Mouse (Mus musculus) G1E-ER4 (cell line): Measurements from ENCODE around the gene Dlat. TPM values are rescaled to one million over a fixed set of nuclear protein-coding genes. Genes with fewer than 3 reads are reported as not detected.

Source experiments
- GATA1 ChIP-seq: IDR thresholded peaks from one replicate; pipeline ENCODE4 v1.8.0; 2012; ENCODE audit warnings: low read length, inconsistent platforms
- polyA plus RNA-seq: library from polyadenylated mRNA; stranded (reverse); fragments of >175 nt; gene quantifications from 2 replicates; pipeline ENCODE4 v1.2.3, GENCODE M21; 2012

Dlat gene
- polyA plus RNA-seq, 1 experiment = 57.7 TPM

GRCm38 (mm10) chr9:50670690-50671089 is 11.1 kb upstream of the Dlat start:
- TF ChIP-seq GATA1 = no peak

GRCm38 (mm10) chr9:50667579-50668498 is 8.3 kb upstream of the Dlat start:
- TF ChIP-seq GATA1 = no peak

- no peak for TF ChIP-seq GATA1
Observed at GRCm38 (mm10) chr9:50666442-50666841, 6.9 kb upstream of the Dlat start.

GRCm38 (mm10) chr9:50664826-50665225 is 5.2 kb upstream of the Dlat start:
- TF ChIP-seq GATA1 = no peak

- TF ChIP-seq GATA1 = no peak
Observed at GRCm38 (mm10) chr9:50660431-50660830, 851 bp upstream of the Dlat start.

GRCm38 (mm10) chr9:50658941-50659388 is 615 bp downstream of the Dlat start:
- TF ChIP-seq GATA1 = no peak

- TF ChIP-seq GATA1 = no peak
Observed at GRCm38 (mm10) chr9:50658391-50658790, 1.2 kb downstream of the Dlat start.

- no peak for TF ChIP-seq GATA1
Observed at GRCm38 (mm10) chr9:50650503-50650902, 9.1 kb downstream of the Dlat start.

- TF ChIP-seq GATA1 = no peak
Observed at GRCm38 (mm10) chr9:50646826-50647370, 12.7 kb downstream of the Dlat start.

- no peak for TF ChIP-seq GATA1
Observed at GRCm38 (mm10) chr9:50634270-50634669, 25.3 kb downstream of the Dlat start.

GRCm38 (mm10) chr9:50633059-50633458 is 26.5 kb downstream of the Dlat start:
- no peak for TF ChIP-seq GATA1

GRCm38 (mm10) chr9:50632016-50632688 is 27.4 kb downstream of the Dlat start:
- no peak for TF ChIP-seq GATA1

- TF ChIP-seq GATA1 = no peak
Observed at GRCm38 (mm10) chr9:50617794-50618330, 41.7 kb downstream of the Dlat start.

GRCm38 (mm10) chr9:50616766-50617603 is 42.6 kb downstream of the Dlat start, which contains the start of the genes Pih1d2 and Nkapd1:
TSS of gene Pih1d2 (plus strand) at chr9:50617321.
TSS of gene Nkapd1 (minus strand) at chr9:50617464.
- no peak for TF ChIP-seq GATA1

- no peak for TF ChIP-seq GATA1
Observed at GRCm38 (mm10) chr9:50616161-50616560, 43.4 kb downstream of the Dlat start.

GRCm38 (mm10) chr9:50612115-50612514 is 47.5 kb downstream of the Dlat start:
- no peak for TF ChIP-seq GATA1
